Mouse (Mus musculus) kidney, adult 2 months (tissue): ENCODE data around the gene Galnt14.

Source experiments
- CTCF ChIP-seq: fragments of 200-500 bp; conservative IDR thresholded peaks from 2 replicates; pipeline ENCODE4 v1.5.1; 2011; ENCODE audit warnings: low read depth, mild to moderate bottlenecking, control low read depth, low read length, moderate library complexity, mixed read lengths; ENCODE audit not compliant: insufficient read depth, insufficient read length
- POLR2A ChIP-seq: fragments of 200-500 bp; IDR thresholded peaks from one replicate; pipeline ENCODE4 v1.6.1; 2011; ENCODE audit warnings: low read depth, low read length, control low read depth

- TF ChIP-seq POLR2A (no peak), CTCF (no peak)
Measured at GRCm38 (mm10) chr17:73557101-73557500, 153.2 kb downstream of the Galnt14 start.
